Mouse (Mus musculus) olfactory bulb, adult 2 months (tissue): Measurements from ENCODE around the gene Aox2. TPM values are rescaled to one million over a fixed set of nuclear protein-coding genes. Genes with fewer than 3 reads are reported as not detected.

ENCODE experiments used
- H3K27ac ChIP-seq: fragments of 200-500 bp; 2 replicates; pipeline ENCODE4 v1.5.1; 2012; ENCODE audit warnings: low read depth, low read length; ENCODE audit not compliant: insufficient read depth
- H3K4me1 ChIP-seq: fragments of 200-500 bp; 2 replicates; pipeline ENCODE4 v1.6.1; 2012; ENCODE audit warnings: low read length; ENCODE audit not compliant: control insufficient read depth, insufficient read depth
- H3K4me3 ChIP-seq: fragments of 200-500 bp; 2 replicates; pipeline ENCODE4 v1.5.1; 2012; ENCODE audit warnings: mild to moderate bottlenecking, low read depth, low read length, moderate library complexity; ENCODE audit not compliant: insufficient read depth
- CTCF ChIP-seq: fragments of 200-500 bp; IDR thresholded peaks from 2 replicates; pipeline ENCODE4 v1.5.1; 2012; ENCODE audit warnings: low read depth, mild to moderate bottlenecking, low read length, moderate library complexity; ENCODE audit not compliant: insufficient read depth
- POLR2A ChIP-seq: fragments of 200-500 bp; IDR thresholded peaks from 2 replicates; pipeline ENCODE4 v1.6.1; 2012; ENCODE audit warnings: mild to moderate bottlenecking, low read depth, low read length, moderate library complexity; ENCODE audit not compliant: insufficient read depth
- WGBS: fragments of 180-500 bp; shearing (Covaris S2); methylation state at CpG from one replicate; pipeline ENCODE4 v1.1.7; 2018; 5-methylcytosine and 5-hydroxymethylcytosine counted together
- polyA plus RNA-seq: library from polyadenylated mRNA; stranded (reverse); fragments of >200 nt; gene quantifications from 2 replicates; pipeline ENCODE4 v1.2.4, GENCODE M21; 2012; ENCODE audit warnings: low replicate concordance; ENCODE audit not compliant: missing spikeins, insufficient read depth, insufficient read length

Aox2 gene
- polyA plus RNA-seq, 1 experiment = not detected

GRCm38 (mm10) chr1:58397731-58398130 is 119.6 kb downstream of the Aox2 start:
- 86% methylated on average over 6 of the region's 6 CpGs for WGBS
- no peak overlapping the region for H3K27ac ChIP-seq
- no peak for TF ChIP-seq POLR2A
- TF ChIP-seq CTCF = no peak

GRCm38 (mm10) chr1:58401396-58401795 is 123.3 kb downstream of the Aox2 start:
- Histone ChIP-seq H3K4me1 (no peaks in the 10 kb centered on the region), H3K4me3 (no peak overlapping the region), H3K27ac (no peak overlapping the region)
- 93% methylated on average over 6 of the region's 6 CpGs for WGBS
- TF ChIP-seq CTCF (no peak), POLR2A (no peak)

More at GRCm38 (mm10) chr1:58397731-58398130, 119.6 kb downstream of the Aox2 start:
- H3K4me3 ChIP-seq = no peak overlapping the region
- H3K4me1 ChIP-seq = no peaks in the 10 kb centered on the region

GRCm38 (mm10) chr1:58403745-58404144 is 125.6 kb downstream of the Aox2 start:
- Histone ChIP-seq H3K27ac (no peak overlapping the region), H3K4me3 (no peak overlapping the region), H3K4me1 (no peaks in the 10 kb centered on the region)
- 89% methylated on average over 5 of the region's 5 CpGs for WGBS
- TF ChIP-seq POLR2A (no peak), CTCF (no peak)

- no peak for TF ChIP-seq POLR2A
- no peak for TF ChIP-seq CTCF
- Histone ChIP-seq H3K4me3 (no peak overlapping the region), H3K27ac (no peak overlapping the region), H3K4me1 (no peaks in the 10 kb centered on the region)
- WGBS = 95% methylated on average over 7 of the region's 7 CpGs
Measured at GRCm38 (mm10) chr1:58407321-58407720, 129.2 kb downstream of the Aox2 start.

GRCm38 (mm10) chr1:58408141-58408540 is 130.0 kb downstream of the Aox2 start:
- Histone ChIP-seq H3K27ac (no peak overlapping the region), H3K4me3 (no peak overlapping the region), H3K4me1 (no peaks in the 10 kb centered on the region)
- TF ChIP-seq POLR2A (no peak), CTCF (no peak)
- 83% methylated on average over 6 of the region's 6 CpGs for WGBS

GRCm38 (mm10) chr1:58409553-58410197 is 131.5 kb downstream of the Aox2 start:
- Histone ChIP-seq H3K4me1 (no peaks in the 10 kb centered on the region), H3K4me3 (no peak overlapping the region), H3K27ac (no peak overlapping the region)
- no peak for TF ChIP-seq CTCF
- TF ChIP-seq POLR2A = no peak
- 86% methylated on average over 5 of the region's 5 CpGs for WGBS

- TF ChIP-seq CTCF (no peak), POLR2A (no peak)
- Histone ChIP-seq H3K4me3 (no peak overlapping the region), H3K4me1 (no peaks in the 10 kb centered on the region), H3K27ac (no peak overlapping the region)
- WGBS = 77% methylated on average over 3 of the region's 3 CpGs
Measured at GRCm38 (mm10) chr1:58410198-58410588, 132.1 kb downstream of the Aox2 start.

- TF ChIP-seq POLR2A (no peak), CTCF (no peak)
- Histone ChIP-seq H3K4me1 (no peaks in the 10 kb centered on the region), H3K4me3 (no peak overlapping the region), H3K27ac (no peak overlapping the region)
- WGBS = 87% methylated on average over 7 of the region's 7 CpGs
Measured at GRCm38 (mm10) chr1:58410776-58411175, 132.7 kb downstream of the Aox2 start.

- H3K27ac ChIP-seq = no peak overlapping the region
- no peak overlapping the region for H3K4me3 ChIP-seq
- TF ChIP-seq CTCF = no peak
- H3K4me1 ChIP-seq = no peaks in the 10 kb centered on the region; the same call in 1 of the 2 replicates
- 18% methylated on average over 1 of the region's 1 CpGs for WGBS
Measured at GRCm38 (mm10) chr1:58415442-58415841, 137.3 kb downstream of the Aox2 start.
